Mouse (Mus musculus) central nervous system, embryonic 11.5 days (tissue): Measurements from ENCODE around the gene Olfr1344. TPM values are rescaled to one million over a fixed set of nuclear protein-coding genes. Genes with fewer than 3 reads are reported as not detected.

ENCODE experiments used
- polyA plus RNA-seq: library from polyadenylated mRNA; depleted of rRNA; stranded (reverse); fragments of >200 nt; gene quantifications from 2 replicates; pipeline ENCODE4 v1.2.3, GENCODE M21; 2012; rRNA removed

Gene Olfr1344
- 0.02 and 0.06 TPM in 2 replicates for polyA plus RNA-seq

GRCm38 (mm10) chr7:6438388-6438787, at the start of gene Olfr1344:
TSS of gene Olfr1344 (plus strand) at chr7:6438688.

GRCm38 (mm10) chr7:6397996-6398975, 40.2 kb upstream of the Olfr1344 start, which contains the start of gene Smim17:
TSS of gene Smim17 (plus strand) at chr7:6398715.

GRCm38 (mm10) chr7:6410043-6410442, 28.4 kb upstream of the Olfr1344 start, which contains the start of gene Gm20715:
TSS of gene Gm20715 (plus strand) at chr7:6410277.

GRCm38 (mm10) chr7:6455868-6456267, 17.4 kb downstream of the Olfr1344 start, which contains the start of gene Olfr1336:
TSS of gene Olfr1336 (plus strand) at chr7:6456168.

GRCm38 (mm10) chr7:6466951-6467350, 28.5 kb downstream of the Olfr1344 start, which contains the start of gene Olfr1346:
TSS of gene Olfr1346 (plus strand) at chr7:6467101.

GRCm38 (mm10) chr7:6486841-6487240, 48.4 kb downstream of the Olfr1344 start, which contains the start of gene Olfr5:
TSS of gene Olfr5 (minus strand) at chr7:6486941.

Other genes starting within 250 kb of the Olfr1344 start
- gene Galp, start 241.6 kb upstream of the Olfr1344 start, polyA plus RNA-seq: not detected in 2 replicates
- gene Zscan5b, start 216.4 kb upstream of the Olfr1344 start, polyA plus RNA-seq: not detected in 2 replicates
- gene Epp13, start 186.0 kb upstream of the Olfr1344 start, polyA plus RNA-seq: not detected in 2 replicates
- 5.6 and 6.3 TPM in 2 replicates for gene Zfp667, start 152.1 kb upstream of the Olfr1344 start, polyA plus RNA-seq
- gene Zfp583, start 107.4 kb upstream of the Olfr1344 start, polyA plus RNA-seq: 6.1 and 7.8 TPM in 2 replicates
- 2.2 and 2.5 TPM in 2 replicates for gene Gm3854, start 94.9 kb upstream of the Olfr1344 start, polyA plus RNA-seq
- gene Zfp78, start 75.4 kb upstream of the Olfr1344 start, polyA plus RNA-seq: 1.5 and 2.3 TPM in 2 replicates
- gene Zfp28, start 55.4 kb upstream of the Olfr1344 start, polyA plus RNA-seq: 7.9 and 13.4 TPM in 2 replicates
- gene Smim17, start 40.0 kb upstream of the Olfr1344 start, polyA plus RNA-seq: 1.1 and 1.9 TPM in 2 replicates
- gene Gm20715, start 28.4 kb upstream of the Olfr1344 start, polyA plus RNA-seq: 0.05 and 0.06 TPM in 2 replicates
- gene Olfr1336, start 17.5 kb downstream of the Olfr1344 start, polyA plus RNA-seq: not detected in 2 replicates
- not detected in 2 replicates for gene Olfr1346, start 28.4 kb downstream of the Olfr1344 start, polyA plus RNA-seq
- gene Olfr5, start 48.3 kb downstream of the Olfr1344 start, polyA plus RNA-seq: not detected in 2 replicates
- gene Olfr1347, start 61.1 kb downstream of the Olfr1344 start, polyA plus RNA-seq: not detected in 2 replicates
- gene Olfr1348, start 70.1 kb downstream of the Olfr1344 start, polyA plus RNA-seq: not detected in 2 replicates
- gene Olfr1349, start 84.3 kb downstream of the Olfr1344 start, polyA plus RNA-seq: 0.09 TPM in 1 of 2 replicates, not detected in the other
- not detected in 2 replicates for gene Olfr1350, start 126.2 kb downstream of the Olfr1344 start, polyA plus RNA-seq